Mouse (Mus musculus): ENCODE results near the gene Sel1l2. TPM values are rescaled to one million over a fixed set of nuclear protein-coding genes. Genes with fewer than 3 reads are reported as not detected.

Gene Sel1l2
- under 1 TPM in 1 of 2 experiments, not detected in 1; 0.26 TPM for polyA plus RNA-seq (2017; shearing (Covaris generic))

DNA sequence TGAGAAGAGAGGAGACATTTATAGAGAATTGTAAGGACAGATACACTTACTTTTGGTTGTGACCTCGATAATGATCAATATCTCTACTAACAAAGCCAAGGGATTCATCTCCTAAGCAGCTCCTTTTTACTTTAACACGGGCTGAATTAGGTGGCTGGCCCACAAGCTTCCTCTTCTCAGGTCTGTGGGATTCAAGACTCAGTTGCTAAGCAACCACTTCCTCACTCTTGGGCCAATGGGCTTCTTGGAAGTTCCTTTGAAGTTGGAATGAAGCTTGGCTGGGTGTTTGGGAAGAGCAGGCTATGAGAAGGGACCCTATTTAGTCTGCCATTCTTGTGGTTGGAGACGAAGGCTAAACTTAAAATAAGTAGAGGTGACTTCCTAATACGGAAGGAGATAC is at the start of gene Sel1l2:
Sel1l2 (minus strand) TSS at position 182 of the 400 bp plus-strand sequence.

DNA sequence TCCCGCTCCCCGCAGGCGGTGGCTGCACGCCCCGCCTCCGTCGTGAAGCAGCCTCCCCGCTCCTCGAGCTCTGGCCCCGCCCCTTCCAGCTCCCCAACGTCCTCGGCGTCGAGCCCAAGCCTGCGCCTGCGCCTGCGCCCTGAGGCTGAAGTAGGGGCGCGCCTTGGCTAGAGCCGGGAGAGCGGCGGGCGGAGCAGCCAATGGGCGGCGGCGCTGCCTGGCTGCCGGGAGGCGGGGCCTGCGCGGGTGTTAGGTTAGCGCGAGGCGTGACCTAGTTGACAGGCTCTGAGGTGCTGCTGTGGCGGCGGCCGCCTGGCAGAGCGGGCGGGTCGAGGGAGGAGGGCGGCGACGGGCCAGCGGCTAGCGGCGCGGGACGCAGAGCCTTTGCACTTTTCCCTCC is 5.7 kb upstream of the Sel1l2 start, which contains the start of gene Macrod2:
Macrod2 (plus strand) TSS at position 131 of the 400 bp plus-strand sequence.

Other genes with a start within 250 kb of the Sel1l2 start
- gene Gm17374, start 237.7 kb downstream of the Sel1l2 start, polyA plus RNA-seq (2017; shearing (Covaris generic)), result not detected
- 10 to 100 TPM; 16.0 to 24.6 TPM for gene Esf1, start 219.1 kb downstream of the Sel1l2 start, polyA plus RNA-seq (2017; shearing (Covaris generic))
- gene Ndufaf5, start 219.1 kb downstream of the Sel1l2 start, polyA plus RNA-seq (2017; shearing (Covaris generic)), result 10 to 100 TPM; 16.9 to 17.9 TPM
- gene Macrod2, start 5.6 kb upstream of the Sel1l2 start, polyA plus RNA-seq (2017; shearing (Covaris generic)), result 1 to 10 TPM in 1 of 2 experiments, not detected in 1; 1.3 TPM

All from activated CD4-positive, CD25-positive, alpha-beta regulatory T cell (primary cell).